Comparison of ENCODE assay signal across 22 mouse cellular contexts in genomic region chr15:84270463-84270862, GRCm38 (mm10). TPM values are rescaled to one million over a fixed set of nuclear protein-coding genes. Genes with fewer than 3 reads are reported as not detected.
DNase-seq lines count a peak whose midpoint lies in the region; ATAC-seq and TF ChIP-seq lines count a peak whose summit lies in the region.
"Had no signal": no experiment of that assay in that cellular context is flagged by ENCODE, and none has a peak within 500 bp of the region (broad histone marks: within the 10 kb centered on the region; RNA-seq: fewer than 3 reads in every experiment).

No protein-coding gene starts in this region.

- H3K27ac ChIP-seq in forebrain, embryonic 10.5 days, result 0 out of 2 replicates have a peak overlapping the region, but pooled peaks have one; percentile 35
- no peak overlapping the region for H3K27ac ChIP-seq in forebrain, postnatal 0 days (ENCODE audit: low read depth, low read length)
- H3K27ac ChIP-seq in heart, embryonic 12.5 days (ENCODE audit: poor library complexity, severe bottlenecking), result 0 out of 2 replicates have a peak overlapping the region, but pooled peaks have one; percentile 6
- H3K27ac ChIP-seq in kidney, postnatal 0 days, result no peak overlapping the region
- H3K27ac ChIP-seq in kidney, embryonic 14.5 days (ENCODE audit: low read depth, low read length), result no peak overlapping the region
- H3K27ac ChIP-seq: embryonic facial prominence, embryonic 10.5 days; forebrain, embryonic 12.5 days; midbrain, embryonic 12.5 days; neural tube, embryonic 13.5 days had no signal

- peaks cover 8% of the 10 kb centered on the region for H3K4me1 ChIP-seq in forebrain, embryonic 10.5 days
- H3K4me1 ChIP-seq in forebrain, postnatal 0 days (ENCODE audit: insufficient read depth), result no peaks in the 10 kb centered on the region
- peaks cover 40% of the 10 kb centered on the region for H3K4me1 ChIP-seq in heart, embryonic 12.5 days (replicated peaks)
- H3K4me1 ChIP-seq in kidney, postnatal 0 days (replicated peaks; ENCODE audit: insufficient read depth, low read length), result no peaks in the 10 kb centered on the region
- no peaks in the 10 kb centered on the region for H3K4me1 ChIP-seq in kidney, embryonic 14.5 days (ENCODE audit: control insufficient read depth, insufficient read depth, low read length)

- 0 out of 2 replicates have a peak, but pooled peaks cover 4% of the 10 kb centered on the region for H3K9me3 ChIP-seq in forebrain, embryonic 10.5 days
- H3K9me3 ChIP-seq in forebrain, postnatal 0 days (ENCODE audit: low read length), result no peaks in the 10 kb centered on the region
- H3K9me3 ChIP-seq in heart, embryonic 12.5 days (replicated peaks), result peaks cover 5% of the 10 kb centered on the region; the same call in 1 of the 2 replicates
- no peaks in the 10 kb centered on the region for H3K9me3 ChIP-seq in kidney, postnatal 0 days (replicated peaks; ENCODE audit: low read length)
- no peaks in the 10 kb centered on the region for H3K9me3 ChIP-seq in kidney, embryonic 14.5 days (ENCODE audit: control insufficient read depth, low read length)
- H3K9me3 ChIP-seq: embryonic facial prominence, embryonic 10.5 days; forebrain, embryonic 12.5 days; neural tube, embryonic 13.5 days had no signal

- WGBS in forebrain, embryonic 10.5 days, result 85% methylated on average over 6 of the region's 6 CpGs
- 88% methylated on average over 6 of the region's 6 CpGs for WGBS in forebrain, postnatal 0 days
- 66% methylated on average over 6 of the region's 6 CpGs for WGBS in heart, embryonic 12.5 days
- 42% methylated on average over 6 of the region's 6 CpGs for WGBS in kidney, postnatal 0 days
- 64% methylated on average over 6 of the region's 6 CpGs for WGBS in kidney, embryonic 14.5 days

- H3K4me3 ChIP-seq in forebrain, embryonic 10.5 days, result no peak overlapping the region
- no peak overlapping the region for H3K4me3 ChIP-seq in forebrain, postnatal 0 days (ENCODE audit: low read depth, low read length)
- H3K4me3 ChIP-seq in heart, embryonic 12.5 days, result no peak overlapping the region
- H3K4me3 ChIP-seq in kidney, postnatal 0 days (replicated peaks; ENCODE audit: low read depth, low read length), result no peak overlapping the region
- no peak overlapping the region for H3K4me3 ChIP-seq in kidney, embryonic 14.5 days (ENCODE audit: low read length)
- H3K4me3 ChIP-seq: embryonic facial prominence, embryonic 10.5 days; forebrain, embryonic 12.5 days; midbrain, embryonic 12.5 days; neural tube, embryonic 13.5 days had no signal

- no peak overlapping the region for H3K4me2 ChIP-seq in forebrain, postnatal 0 days (ENCODE audit: low read depth)
- no peak overlapping the region for H3K4me2 ChIP-seq in heart, embryonic 12.5 days
- no peak overlapping the region for H3K4me2 ChIP-seq in kidney, postnatal 0 days (ENCODE audit: low read length)
- H3K4me2 ChIP-seq in kidney, embryonic 14.5 days (replicated peaks; ENCODE audit: low read depth, low read length), result no peak overlapping the region
- H3K4me2 ChIP-seq: forebrain, embryonic 12.5 days; midbrain, embryonic 12.5 days; neural tube, embryonic 13.5 days had no signal

- DNase-seq in forebrain, embryonic 10.5 days (ENCODE audit: extremely low spot score, low spot score), result no peak
- no peak for DNase-seq in forebrain, postnatal 0 days
- DNase-seq in heart, adult 9 months (ENCODE audit: low spot score in 2 of 2), result no peak
- DNase-seq in kidney, postnatal 0 days (ENCODE audit: low spot score), result no peak
- peak; percentile 51 for DNase-seq in gastrocnemius, postnatal 25 days
- DNase-seq in neural tube, embryonic 10.5 days (ENCODE audit: extremely low spot score, low spot score), result no peak
- DNase-seq: cerebellum, adult 8-10 months; left cerebral cortex, postnatal 4 days; liver; right cerebral cortex, adult 18-20 months; thymus, postnatal 25 days had no signal

- TF ChIP-seq CTCF in forebrain, postnatal 0 days (IDR thresholded peaks at IDR 0.05; ENCODE audit: low read depth), result no peak
- no peak for TF ChIP-seq CTCF in kidney, postnatal 0 days (IDR thresholded peaks at IDR 0.05; ENCODE audit: low read depth)

- H3K36me3 ChIP-seq in forebrain, embryonic 10.5 days (replicated peaks), result peaks cover 4% of the 10 kb centered on the region
- no peaks in the 10 kb centered on the region for H3K36me3 ChIP-seq in forebrain, postnatal 0 days (ENCODE audit: insufficient read depth)
- peaks cover 35% of the 10 kb centered on the region for H3K36me3 ChIP-seq in heart, embryonic 12.5 days
- H3K36me3 ChIP-seq in kidney, postnatal 0 days (ENCODE audit: insufficient read depth, low read length), result no peaks in the 10 kb centered on the region
- no peaks in the 10 kb centered on the region for H3K36me3 ChIP-seq in kidney, embryonic 14.5 days (ENCODE audit: control insufficient read depth, insufficient read depth, low read length)
- H3K36me3 ChIP-seq: forebrain, embryonic 12.5 days; G1E; midbrain, embryonic 12.5 days; neural tube, embryonic 13.5 days had no signal

- peaks cover 5% of the 10 kb centered on the region; the same call in 1 of the 2 replicates for H3K27me3 ChIP-seq in forebrain, embryonic 10.5 days (ENCODE audit: poor library complexity, severe bottlenecking)
- H3K27me3 ChIP-seq in forebrain, postnatal 0 days (ENCODE audit: insufficient read depth, low read length), result no peaks in the 10 kb centered on the region
- H3K27me3 ChIP-seq in heart, embryonic 12.5 days (replicated peaks), result no peaks in the 10 kb centered on the region
- H3K27me3 ChIP-seq in kidney, postnatal 0 days (ENCODE audit: insufficient read depth, low read length), result no peaks in the 10 kb centered on the region
- H3K27me3 ChIP-seq in kidney, embryonic 14.5 days (ENCODE audit: control insufficient read depth, insufficient read depth, low read length), result no peaks in the 10 kb centered on the region
- H3K27me3 ChIP-seq: neural tube, embryonic 13.5 days had no signal

- no peak for ATAC-seq in forebrain, postnatal 0 days
- ATAC-seq in heart, embryonic 12.5 days (ENCODE audit: insufficient number of reproducible peaks, low FRiP score), result no peak
- 0 out of 2 replicates have a peak, but pooled peaks have one; percentile 47 for ATAC-seq in kidney, postnatal 0 days (replicated peaks; ENCODE audit: low FRiP score, low read depth)
- no peak for ATAC-seq in kidney, embryonic 14.5 days (ENCODE audit: low FRiP score, low TSS enrichment)
- ATAC-seq: activated CD4-positive, CD25-positive, alpha-beta regulatory T cell, adult 4 months; hindbrain, embryonic 16.5 days; intestine, embryonic 16.5 days; lung, postnatal 0 days had no signal

- H3K9ac ChIP-seq in forebrain, postnatal 0 days, result no peak overlapping the region
- H3K9ac ChIP-seq in heart, embryonic 12.5 days, result no peak overlapping the region
- no peak overlapping the region for H3K9ac ChIP-seq in kidney, postnatal 0 days (ENCODE audit: low read depth, low read length)
- H3K9ac ChIP-seq in kidney, embryonic 14.5 days (ENCODE audit: low read depth, low read length), result no peak overlapping the region
- H3K9ac ChIP-seq: forebrain, embryonic 12.5 days; midbrain, embryonic 12.5 days; neural tube, embryonic 13.5 days had no signal

RNA-seq across cellular contexts. Expression of gene Parvb, which starts 38.6 kb away (rescaled TPM):
- polyA plus RNA-seq in forebrain, embryonic 10.5 days (2016; fragmentation: Nextera tagmentation; extraction: Ambion mirVana), result 3.3 and 4.4 TPM in 2 replicates
- total RNA-seq in forebrain, postnatal 0 days (2014; rRNA removed), result 3.8 and 9.4 TPM in 2 replicates
- polyA plus RNA-seq in forebrain, postnatal 0 days (2015; fragmentation: Nextera tagmentation; extraction: Ambion mirVana), result 2.7 and 4.3 TPM in 2 replicates
- polyA plus RNA-seq in heart, embryonic 12.5 days (2016; fragmentation: Nextera tagmentation; extraction: Ambion mirVana), result 13.5 and 13.8 TPM in 2 replicates
- 2.8 and 3.3 TPM in 2 replicates for polyA plus RNA-seq in kidney, postnatal 0 days (2015; fragmentation: Nextera tagmentation; extraction: Ambion mirVana)
- 3.9 TPM in 2 replicates for polyA plus RNA-seq in kidney, embryonic 14.5 days (2014; fragmentation: Nextera tagmentation; extraction: Ambion mirVana)
- 10 to 100 TPM; 51.5 to 57.7 TPM for total RNA-seq in gastrocnemius, postnatal 25 days (2021)

RNA-seq across cellular contexts. Expression of gene Parvg, which starts 53.4 kb away (rescaled TPM):
- polyA plus RNA-seq in forebrain, embryonic 10.5 days (2016; fragmentation: Nextera tagmentation; extraction: Ambion mirVana), result 1.0 TPM in 2 replicates
- total RNA-seq in forebrain, postnatal 0 days (2014; rRNA removed), result 1.6 and 2.1 TPM in 2 replicates
- polyA plus RNA-seq in forebrain, postnatal 0 days (2015; fragmentation: Nextera tagmentation; extraction: Ambion mirVana), result 1.6 and 1.7 TPM in 2 replicates
- 0.92 and 1.4 TPM in 2 replicates for polyA plus RNA-seq in heart, embryonic 12.5 days (2016; fragmentation: Nextera tagmentation; extraction: Ambion mirVana)
- 1.4 TPM in 2 replicates for polyA plus RNA-seq in kidney, postnatal 0 days (2015; fragmentation: Nextera tagmentation; extraction: Ambion mirVana)
- 0.70 and 0.94 TPM in 2 replicates for polyA plus RNA-seq in kidney, embryonic 14.5 days (2014; fragmentation: Nextera tagmentation; extraction: Ambion mirVana)
- total RNA-seq in gastrocnemius, postnatal 25 days (2021), result 1 to 10 TPM in 1 of 2 experiments, under 1 TPM in 1; 0.33 to 1.3 TPM
- total RNA-seq: G1E had no signal

Comparison
In these comparisons a context has a peak if more than half of its experiments do, and no peak if none do; other contexts are left out.
1. H3K27ac ChIP-seq: peak in forebrain, embryonic 10.5 days (single experiment) and heart, embryonic 12.5 days (single experiment); none in forebrain, postnatal 0 days (single experiment), kidney, postnatal 0 days (single experiment) and kidney, embryonic 14.5 days (single experiment).